Mouse (Mus musculus): Measurements from ENCODE around the gene Oprl1.

Gene Oprl1

GRCm38 (mm10) chr2:181765251-181765650 is 50.4 kb downstream of the Oprl1 start:
- DNase-seq (ENCODE audit: low read depth, low spot score), result no peak

DNA sequence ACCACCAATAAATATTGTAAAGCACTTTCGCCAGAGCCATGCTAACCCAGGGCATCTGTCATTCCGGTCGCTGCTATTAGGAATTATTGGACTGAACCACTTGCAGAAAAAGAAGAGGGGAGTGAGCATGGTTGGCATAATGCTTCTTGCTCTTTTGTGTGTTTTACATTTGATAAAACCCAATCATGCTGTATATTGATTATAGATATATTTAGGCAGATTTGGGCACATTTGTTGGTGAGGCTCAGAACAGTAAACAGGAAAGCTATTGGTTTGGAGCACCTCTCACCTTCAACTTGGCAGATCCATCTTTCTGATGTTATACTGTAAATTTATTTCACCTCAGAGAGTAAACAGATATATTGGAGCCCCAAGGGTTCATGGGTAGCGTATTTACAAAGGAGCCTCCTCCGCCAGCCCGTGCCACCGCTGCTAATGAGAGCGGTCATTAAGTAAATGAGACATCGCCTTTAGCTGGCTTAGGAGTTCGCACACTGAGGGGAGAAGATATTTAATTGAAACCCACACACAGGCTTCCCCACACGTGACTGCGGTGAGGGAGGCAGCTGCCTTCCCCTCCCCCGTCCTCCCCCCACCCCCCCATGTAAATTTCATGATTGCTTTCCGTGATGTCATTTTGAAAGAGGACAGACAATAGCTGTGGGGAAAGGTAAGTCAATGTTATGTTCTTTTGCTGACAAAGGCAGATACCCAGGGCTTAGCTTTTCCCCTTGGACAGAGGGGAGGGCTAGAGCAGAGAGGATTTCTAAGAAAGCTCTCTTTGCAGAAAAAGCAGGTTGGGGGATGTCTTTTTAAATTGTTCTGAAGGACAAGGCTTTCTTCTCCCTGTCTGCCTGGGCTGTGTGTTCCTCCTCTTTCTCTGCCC is 52.1 kb downstream of the Oprl1 start:
- DNase-seq (ENCODE audit: low read depth, low spot score), result no peak

GRCm38 (mm10) chr2:181768451-181768850 is 53.6 kb downstream of the Oprl1 start:
- no peak for DNase-seq (ENCODE audit: low read depth, low spot score)

DNA sequence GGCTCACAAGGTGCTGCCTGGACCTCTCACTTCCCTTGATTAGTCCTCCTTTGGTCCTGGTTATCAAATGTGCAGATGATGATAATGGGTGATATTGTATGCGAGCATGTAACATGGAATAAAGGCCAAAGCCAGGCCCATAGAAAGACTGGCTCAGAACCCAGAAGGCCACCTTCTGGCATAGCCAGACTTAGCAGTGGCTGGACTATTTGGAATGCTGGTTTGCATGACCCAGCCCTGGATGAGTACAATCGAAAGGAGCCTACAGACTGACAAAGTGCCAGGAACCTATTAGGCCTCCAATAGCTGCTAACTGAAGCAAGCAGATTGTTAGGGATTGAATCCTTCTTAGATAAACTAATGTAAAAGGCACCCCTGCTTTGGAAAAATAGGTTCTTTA is 54.6 kb downstream of the Oprl1 start:
- no peak for DNase-seq (ENCODE audit: low read depth, low spot score)

Data from CD4-positive, CD25-positive, alpha-beta regulatory T cell, adult 2 months (primary cell).